Mouse (Mus musculus) lung, embryonic 16.5 days (tissue): ENCODE data around the gene Plod1. TPM values are rescaled to one million over a fixed set of nuclear protein-coding genes. Genes with fewer than 3 reads are reported as not detected.

Experiments
- ATAC-seq: fragments of 200-750 bp; cut with Nextera tagmentation; 2 replicates; pipeline ENCODE4 v1.8.0; 2017; ENCODE audit warnings: low read depth, mild to moderate bottlenecking, moderate library complexity
- H3K27ac ChIP-seq: fragments of 300-500 bp; sonication (generic); 2 replicates; pipeline ENCODE4 v1.5.1; 2014; ENCODE audit warnings: mild to moderate bottlenecking, control low read depth, low read length
- H3K27me3 ChIP-seq: fragments of 300-500 bp; sonication (generic); 2 replicates; pipeline ENCODE4 v1.6.1; 2014; ENCODE audit warnings: low read depth, low read length, mixed read lengths; ENCODE audit not compliant: control insufficient read depth, insufficient read depth
- H3K36me3 ChIP-seq: fragments of 300-500 bp; sonication (generic); 2 replicates; pipeline ENCODE4 v1.6.1; 2014; ENCODE audit warnings: low read length; ENCODE audit not compliant: control insufficient read depth, insufficient read depth
- H3K4me1 ChIP-seq: fragments of 300-500 bp; sonication (generic); replicated peaks from 2 replicates; pipeline ENCODE4 v1.6.1; 2014; ENCODE audit warnings: low read length, mixed read lengths; ENCODE audit not compliant: control insufficient read depth, insufficient read depth
- H3K4me2 ChIP-seq: fragments of 300-500 bp; sonication (generic); 2 replicates; pipeline ENCODE4 v1.6.1; 2014; ENCODE audit warnings: low read depth, low read length, control low read depth
- H3K4me3 ChIP-seq: fragments of 300-500 bp; sonication (generic); 2 replicates; pipeline ENCODE4 v1.5.1; 2014; ENCODE audit warnings: mild to moderate bottlenecking, low read length, control low read depth
- H3K9ac ChIP-seq: fragments of 300-500 bp; sonication (generic); 2 replicates; pipeline ENCODE4 v1.6.1; 2014; ENCODE audit warnings: low read length, control low read depth
- H3K9me3 ChIP-seq: fragments of 300-500 bp; sonication (generic); 2 replicates; pipeline ENCODE4 v1.6.1; 2016; ENCODE audit warnings: low read length; ENCODE audit not compliant: control insufficient read depth
- WGBS: fragments of 180-500 bp; shearing (Covaris S2); extraction: QIAGEN DNeasy Blood & Tissue Kit; methylation state at CpG from one replicate; pipeline ENCODE4 v1.1.7; 2014; 5-methylcytosine and 5-hydroxymethylcytosine counted together
- polyA plus RNA-seq: library from polyadenylated mRNA; unstranded; fragments of >200 nt; fragmentation: Nextera tagmentation; extraction: Ambion mirVana; gene quantifications from 2 replicates; pipeline ENCODE4 v1.2.1, GENCODE M21; 2015

Gene Plod1
- polyA plus RNA-seq, 1 experiment from 2014 or later, result 51.4 TPM

- peaks cover 7% of the 10 kb centered on the region for H3K36me3 ChIP-seq
- H3K4me1 ChIP-seq, result peaks cover 11% of the 10 kb centered on the region
- peak; percentile 96 for ATAC-seq
- H3K27me3 ChIP-seq, result no peaks in the 10 kb centered on the region
- H3K27ac ChIP-seq, result peak within 1 kb of the TSS; percentile 89
- H3K9ac ChIP-seq, result peak within 1 kb of the TSS; percentile 94
- peak within 1 kb of the TSS; percentile 67 for H3K4me2 ChIP-seq
- H3K9me3 ChIP-seq, result no peaks in the 10 kb centered on the region
- WGBS, result under 1% methylated on average over 53 of the region's 59 CpGs
- peak within 1 kb of the TSS; percentile 89 for H3K4me3 ChIP-seq
Observed at GRCm38 (mm10) chr4:147904313-147905089, 32.1 kb downstream of the Plod1 start, which contains the start of gene Mfn2. Mfn2 (minus strand) TSS chr4:147904704.

- H3K27ac ChIP-seq, result no peak overlapping the region
Observed at GRCm38 (mm10) chr4:147903601-147904000, 33.0 kb downstream of the Plod1 start.

GRCm38 (mm10) chr4:147902906-147903500 is 33.6 kb downstream of the Plod1 start:
- Histone ChIP-seq H3K27ac (no peak overlapping the region), H3K9ac (no peak overlapping the region), H3K36me3 (peaks cover 16% of the 10 kb centered on the region), H3K4me2 (no peak overlapping the region), H3K4me3 (no peak overlapping the region), H3K4me1 (peaks cover 11% of the 10 kb centered on the region), H3K9me3 (no peaks in the 10 kb centered on the region), H3K27me3 (no peaks in the 10 kb centered on the region)
- WGBS, result 88% methylated on average over 12 of the region's 12 CpGs
- ATAC-seq, result no peak

More at GRCm38 (mm10) chr4:147903601-147904000, 33.0 kb downstream of the Plod1 start:
- H3K36me3 ChIP-seq, result peaks cover 12% of the 10 kb centered on the region
- H3K4me3 ChIP-seq, result peak overlapping the region; percentile 89
- 81% methylated on average over 3 of the region's 3 CpGs for WGBS
- peak overlapping the region; percentile 94 for H3K9ac ChIP-seq
- H3K27me3 ChIP-seq, result no peaks in the 10 kb centered on the region
- H3K9me3 ChIP-seq, result no peaks in the 10 kb centered on the region
- peak overlapping the region; percentile 65 for H3K4me2 ChIP-seq
- H3K4me1 ChIP-seq, result peaks cover 11% of the 10 kb centered on the region
- no peak for ATAC-seq

- ATAC-seq, result no peak
- Histone ChIP-seq H3K4me2 (no peak overlapping the region), H3K27me3 (no peaks in the 10 kb centered on the region), H3K4me1 (peaks cover 11% of the 10 kb centered on the region), H3K36me3 (peaks cover 36% of the 10 kb centered on the region), H3K4me3 (no peak overlapping the region), H3K27ac (no peak overlapping the region), H3K9ac (no peak overlapping the region), H3K9me3 (no peaks in the 10 kb centered on the region)
- WGBS, result 82% methylated on average over 7 of the region's 7 CpGs
Observed at GRCm38 (mm10) chr4:147900452-147900851, 36.1 kb downstream of the Plod1 start.

- peaks cover 45% of the 10 kb centered on the region for H3K36me3 ChIP-seq
- H3K4me3 ChIP-seq, result no peak overlapping the region
- no peaks in the 10 kb centered on the region for H3K27me3 ChIP-seq
- H3K9ac ChIP-seq, result no peak overlapping the region
- no peaks in the 10 kb centered on the region for H3K9me3 ChIP-seq
- ATAC-seq, result no peak
- no peak overlapping the region for H3K27ac ChIP-seq
- H3K4me1 ChIP-seq, result no peaks in the 10 kb centered on the region
- no peak overlapping the region for H3K4me2 ChIP-seq
- WGBS, result 88% methylated on average over 3 of the region's 3 CpGs
Observed at GRCm38 (mm10) chr4:147897348-147897747, 39.2 kb downstream of the Plod1 start.

- no peaks in the 10 kb centered on the region for H3K4me1 ChIP-seq
- H3K4me2 ChIP-seq, result no peak overlapping the region
- no peak overlapping the region for H3K27ac ChIP-seq
Observed at GRCm38 (mm10) chr4:147896411-147896810, 40.2 kb downstream of the Plod1 start.

GRCm38 (mm10) chr4:147895815-147896330 is 40.7 kb downstream of the Plod1 start:
- 0 out of 2 replicates have a peak, but pooled peaks have one; percentile 18 for ATAC-seq
- no peak overlapping the region for H3K4me2 ChIP-seq
- no peak overlapping the region for H3K9ac ChIP-seq
- 88% methylated on average over 4 of the region's 4 CpGs for WGBS
- H3K36me3 ChIP-seq, result peaks cover 49% of the 10 kb centered on the region
- no peak overlapping the region for H3K4me3 ChIP-seq
- H3K4me1 ChIP-seq, result no peaks in the 10 kb centered on the region
- no peaks in the 10 kb centered on the region for H3K27me3 ChIP-seq
- no peaks in the 10 kb centered on the region for H3K9me3 ChIP-seq
- H3K27ac ChIP-seq, result no peak overlapping the region

More at GRCm38 (mm10) chr4:147896411-147896810, 40.2 kb downstream of the Plod1 start:
- Histone ChIP-seq H3K9ac (no peak overlapping the region), H3K9me3 (no peaks in the 10 kb centered on the region), H3K4me3 (no peak overlapping the region), H3K27me3 (no peaks in the 10 kb centered on the region), H3K36me3 (peaks cover 47% of the 10 kb centered on the region)
- no peak for ATAC-seq
- 33% methylated on average over 1 of the region's 1 CpGs for WGBS

GRCm38 (mm10) chr4:147890341-147890740 is 46.2 kb downstream of the Plod1 start:
- WGBS, result 71% methylated on average over 6 of the region's 6 CpGs
- H3K27ac ChIP-seq, result no peak overlapping the region
- H3K9ac ChIP-seq, result no peak overlapping the region
- H3K27me3 ChIP-seq, result no peaks in the 10 kb centered on the region
- H3K36me3 ChIP-seq, result peaks cover 54% of the 10 kb centered on the region
- H3K4me2 ChIP-seq, result no peak overlapping the region
- no peak for ATAC-seq
- no peak overlapping the region for H3K4me3 ChIP-seq
- H3K9me3 ChIP-seq, result no peaks in the 10 kb centered on the region
- H3K4me1 ChIP-seq, result no peaks in the 10 kb centered on the region

- no peak overlapping the region for H3K27ac ChIP-seq
- 85% methylated on average over 4 of the region's 4 CpGs for WGBS
- no peaks in the 10 kb centered on the region for H3K4me1 ChIP-seq
- H3K27me3 ChIP-seq, result no peaks in the 10 kb centered on the region
- ATAC-seq, result no peak
- no peak overlapping the region for H3K4me3 ChIP-seq
- H3K4me2 ChIP-seq, result no peak overlapping the region
- H3K36me3 ChIP-seq, result peaks cover 56% of the 10 kb centered on the region
- no peaks in the 10 kb centered on the region for H3K9me3 ChIP-seq
- H3K9ac ChIP-seq, result no peak overlapping the region
Observed at GRCm38 (mm10) chr4:147888237-147888636, 48.3 kb downstream of the Plod1 start.
